Mouse (Mus musculus) kidney, adult 18-20 months (tissue): ENCODE measurements around the gene Upk2.

Experiments
- DNase-seq: peaks from one replicate; pipeline ENCODE4 v3.0.0; 2021

Gene Upk2

GRCm38 (mm10) chr9:44406906-44407751 is 47.6 kb downstream of the Upk2 start, which contains the start of the genes Rps25 and Trappc4:
TSS of gene Rps25 (plus strand) at chr9:44407139.
TSS of gene Trappc4 (minus strand) at chr9:44407600.
- DNase-seq = peak; percentile 95

DNA sequence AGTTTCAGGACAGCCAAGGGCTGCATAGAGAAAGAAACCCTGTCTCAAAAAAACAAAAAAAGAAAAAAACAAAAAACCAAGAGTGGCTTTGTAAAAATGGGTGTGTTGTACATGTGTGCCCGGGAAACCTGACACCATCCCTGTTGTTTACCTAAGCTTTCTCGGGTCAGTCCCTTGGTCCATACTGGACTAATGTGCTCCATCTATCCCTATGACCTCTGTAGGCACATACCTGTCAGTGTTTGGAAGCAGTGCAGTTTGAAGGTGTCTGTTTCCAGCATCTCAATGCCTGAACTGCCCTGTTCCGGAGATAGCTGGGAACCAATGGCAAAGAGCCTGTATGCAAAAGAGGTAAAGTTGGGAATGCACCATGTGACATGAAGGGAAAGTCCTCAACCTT is 49.8 kb downstream of the Upk2 start:
- no peak for DNase-seq
